Mouse (Mus musculus) lung, adult 2 months (tissue): Measurements from ENCODE around the gene Ghr. TPM values are rescaled to one million over a fixed set of nuclear protein-coding genes. Genes with fewer than 3 reads are reported as not detected.

Source experiments
- DNase-seq: peaks from one replicate; pipeline ENCODE4 v3.0.0; 2022
- H3K4me1 ChIP-seq: fragments of 200-500 bp; 2 replicates; pipeline ENCODE4 v1.6.1; 2011; ENCODE audit warnings: low read length; ENCODE audit not compliant: control insufficient read depth, insufficient read depth
- H3K4me3 ChIP-seq: fragments of 200-500 bp; replicated peaks from 2 replicates; pipeline ENCODE3; 2011; ENCODE audit warnings: low read depth, mild to moderate bottlenecking, control low read depth, low read length; ENCODE audit errors: extremely low read depth
- CTCF ChIP-seq: fragments of 200-500 bp; IDR thresholded peaks from 2 replicates; pipeline ENCODE4 v1.5.1; 2011; ENCODE audit warnings: mild to moderate bottlenecking, low read length, control low read depth; ENCODE audit not compliant: insufficient read depth
- POLR2A ChIP-seq: fragments of 200-500 bp; IDR thresholded peaks from 2 replicates; pipeline ENCODE4 v1.6.1; 2011; ENCODE audit warnings: low read depth, mild to moderate bottlenecking, control low read depth, low read length, borderline replicate concordance; ENCODE audit errors: extremely low read depth
- WGBS: fragments of 180-500 bp; shearing (Covaris S2); methylation state at CpG from one replicate; pipeline ENCODE4 v1.1.7; 2018; 5-methylcytosine and 5-hydroxymethylcytosine counted together
- polyA plus RNA-seq: library from polyadenylated mRNA; depleted of rRNA; stranded (reverse); fragments of >200 nt; gene quantifications from 2 replicates; pipeline ENCODE4 v1.2.3, GENCODE M21; 2012

Ghr gene
- polyA plus RNA-seq, 1 experiment: 30.4 TPM

- no peak for DNase-seq
- WGBS: 70% methylated on average over 3 of the region's 3 CpGs
- H3K4me1 ChIP-seq: peaks cover 12% of the 10 kb centered on the region
- H3K4me3 ChIP-seq: no peak overlapping the region
- TF ChIP-seq POLR2A (no peak), CTCF (no peak)
Observed at GRCm38 (mm10) chr15:3397369-3398100, 185.8 kb downstream of the Ghr start.

- no peak for DNase-seq
- TF ChIP-seq POLR2A (no peak), CTCF (no peak)
Observed at GRCm38 (mm10) chr15:3396149-3396548, 187.1 kb downstream of the Ghr start.

GRCm38 (mm10) chr15:3395700-3396099, 187.6 kb downstream of the Ghr start:
- no peak overlapping the region for H3K4me3 ChIP-seq
- DNase-seq: no peak
- WGBS: 68% methylated on average over 3 of the region's 3 CpGs
- TF ChIP-seq POLR2A (no peak), CTCF (no peak)
- peaks cover 12% of the 10 kb centered on the region for H3K4me1 ChIP-seq

More at GRCm38 (mm10) chr15:3396149-3396548, 187.1 kb downstream of the Ghr start:
- WGBS: 79% methylated on average over 2 of the region's 2 CpGs
- Histone ChIP-seq H3K4me3 (no peak overlapping the region), H3K4me1 (peaks cover 12% of the 10 kb centered on the region)

- Histone ChIP-seq H3K4me1 (0 out of 2 replicates have a peak, but pooled peaks cover 3% of the 10 kb centered on the region), H3K4me3 (no peak overlapping the region)
- no peak for TF ChIP-seq POLR2A
- TF ChIP-seq CTCF: no peak
- no peak for DNase-seq
Observed at GRCm38 (mm10) chr15:3390722-3391121, 192.6 kb downstream of the Ghr start.

- Histone ChIP-seq H3K4me1 (no peaks in the 10 kb centered on the region), H3K4me3 (no peak overlapping the region)
- TF ChIP-seq CTCF: no peak
- TF ChIP-seq POLR2A: no peak
- no peak for DNase-seq
Observed at GRCm38 (mm10) chr15:3389011-3389410, 194.3 kb downstream of the Ghr start.

GRCm38 (mm10) chr15:3388485-3388884, 194.8 kb downstream of the Ghr start:
- Histone ChIP-seq H3K4me1 (no peaks in the 10 kb centered on the region), H3K4me3 (no peak overlapping the region)
- no peak for TF ChIP-seq CTCF
- no peak for TF ChIP-seq POLR2A
- no peak for DNase-seq
- 61% methylated on average over 2 of the region's 2 CpGs for WGBS

- H3K4me1 ChIP-seq: peaks cover 5% of the 10 kb centered on the region
- TF ChIP-seq POLR2A (no peak), CTCF (no peak)
- no peak overlapping the region for H3K4me3 ChIP-seq
- WGBS: 9% methylated on average over 2 of the region's 2 CpGs
- DNase-seq: no peak
Observed at GRCm38 (mm10) chr15:3383788-3384187, 199.5 kb downstream of the Ghr start.

GRCm38 (mm10) chr15:3381413-3381812, 201.9 kb downstream of the Ghr start:
- Histone ChIP-seq H3K4me1 (peaks cover 5% of the 10 kb centered on the region), H3K4me3 (no peak overlapping the region)
- no peak for DNase-seq
- TF ChIP-seq CTCF (no peak), POLR2A (no peak)
- WGBS: 28% methylated on average over 6 of the region's 6 CpGs

GRCm38 (mm10) chr15:3368261-3368832, 214.9 kb downstream of the Ghr start:
- Histone ChIP-seq H3K4me3 (no peak overlapping the region), H3K4me1 (no peaks in the 10 kb centered on the region)
- no peak for DNase-seq
- TF ChIP-seq POLR2A (no peak), CTCF (no peak)
- WGBS: 75% methylated on average over 2 of the region's 2 CpGs
